Mouse (Mus musculus) brain, embryonic 14.5 days (tissue): ENCODE measurements around the gene Rftn1.

ENCODE experiments used
- CTCF ChIP-seq: fragments of 200-500 bp; IDR thresholded peaks from 2 replicates; pipeline ENCODE4 v1.5.1; 2012; ENCODE audit warnings: inconsistent platforms, mild to moderate bottlenecking, moderate library complexity, borderline replicate concordance; ENCODE audit not compliant: insufficient read depth, insufficient read length; ENCODE audit errors: extremely low read depth
- POLR2A ChIP-seq: fragments of 200-500 bp; IDR thresholded peaks from 2 replicates; pipeline ENCODE4 v1.6.1; 2012; ENCODE audit warnings: mild to moderate bottlenecking, inconsistent platforms, borderline replicate concordance; ENCODE audit not compliant: poor library complexity, insufficient read depth, insufficient read length, severe bottlenecking; ENCODE audit errors: extremely low read depth

DNA sequence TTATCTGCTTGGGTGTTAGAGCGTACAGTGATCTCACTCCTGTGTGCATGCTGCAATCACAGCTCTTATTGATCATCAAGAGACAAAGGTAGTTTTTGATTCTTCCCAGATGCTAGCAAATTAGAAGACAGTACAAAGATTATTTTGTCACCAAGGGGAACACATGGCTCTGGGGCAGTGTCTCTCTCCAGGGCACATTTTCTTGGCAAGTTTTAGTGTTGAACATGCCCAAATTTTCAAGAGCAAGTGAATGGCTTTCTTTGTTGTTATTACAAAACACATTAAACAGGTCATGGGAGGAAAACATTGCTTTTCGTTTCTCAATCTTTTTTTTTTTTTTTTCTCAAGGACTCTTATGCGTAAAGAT is 213.1 kb downstream of the Rftn1 start:
- no peak for TF ChIP-seq CTCF
- no peak for TF ChIP-seq POLR2A
